8 mouse cellular contexts compared by ENCODE assay signal in the genomic region with DNA sequence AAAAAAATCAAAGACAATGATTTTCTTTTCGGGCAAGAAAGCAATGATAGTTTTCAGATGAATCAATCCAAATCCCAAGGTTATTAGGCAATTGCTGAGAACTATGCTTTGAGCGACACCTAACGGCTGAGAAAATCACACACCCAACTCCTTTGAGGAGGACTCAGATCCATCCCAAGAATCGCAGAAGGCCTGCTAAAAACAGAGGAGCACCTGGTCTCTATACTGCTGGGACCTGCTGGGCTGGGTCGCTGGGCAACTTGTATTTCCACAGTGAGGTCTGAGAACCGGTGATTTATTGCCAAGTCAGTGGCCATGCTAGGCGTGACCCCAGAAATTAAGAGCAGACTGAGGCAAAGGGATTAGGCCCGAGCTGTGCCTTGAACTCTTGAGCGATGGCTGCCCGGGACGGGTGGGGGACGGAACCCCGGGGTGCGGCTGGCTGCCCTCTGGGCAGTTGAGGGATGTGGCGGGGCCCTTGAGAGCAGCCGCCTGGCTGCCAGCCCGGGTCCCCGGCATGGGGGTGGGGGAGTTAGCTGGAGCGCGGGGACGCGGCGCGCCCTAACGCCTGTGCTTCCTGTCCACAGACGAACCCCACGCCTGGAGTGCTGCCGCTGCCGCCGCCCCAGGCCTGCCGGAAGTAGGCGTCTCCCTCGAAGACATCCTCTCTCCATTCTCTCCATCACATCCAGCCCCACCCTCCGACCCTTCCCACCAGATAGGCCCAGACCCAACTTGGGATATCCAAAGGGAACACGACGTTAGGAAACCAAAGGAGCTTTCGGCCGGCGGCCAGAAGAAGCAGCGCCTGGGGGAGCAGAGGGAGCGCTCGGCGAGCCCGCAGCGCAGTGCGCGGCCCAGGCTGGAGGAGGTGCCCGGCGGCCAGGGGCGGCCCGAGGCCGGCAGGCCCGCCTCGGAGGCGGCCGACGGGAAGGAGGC.
DNase-seq lines count a peak whose midpoint lies in the region; ATAC-seq lines count a peak whose summit lies in the region.

No protein-coding gene starts in this region.

- H3K4me3 ChIP-seq in forebrain, embryonic 10.5 days, result peak overlapping the region; percentile 78
- H3K4me3 ChIP-seq in heart, embryonic 15.5 days, result peak overlapping the region; percentile 88
- H3K4me3 ChIP-seq in liver, embryonic 13.5 days (replicated peaks), result peak overlapping the region; percentile 60
- H3K4me3 ChIP-seq in stomach, embryonic 14.5 days (ENCODE audit: low read depth, low read length), result peak overlapping the region; percentile 64

- no peaks in the 10 kb centered on the region for H3K36me3 ChIP-seq in forebrain, embryonic 10.5 days (replicated peaks)
- no peaks in the 10 kb centered on the region for H3K36me3 ChIP-seq in heart, embryonic 15.5 days
- no peaks in the 10 kb centered on the region for H3K36me3 ChIP-seq in liver, embryonic 13.5 days
- H3K36me3 ChIP-seq in stomach, embryonic 14.5 days (ENCODE audit: control insufficient read depth, insufficient read depth, low read length), result no peaks in the 10 kb centered on the region

- ATAC-seq in CD4-positive, CD25-positive, alpha-beta regulatory T cell, adult 4 months, result peak; percentile 82
- peak; percentile 92 for ATAC-seq in heart, embryonic 15.5 days (replicated peaks; ENCODE audit: insufficient number of reproducible peaks, insufficient read depth, low FRiP score, low read depth)
- ATAC-seq in liver, embryonic 13.5 days (ENCODE audit: low read depth), result peak; percentile 82
- peak; percentile 92 for ATAC-seq in stomach, embryonic 14.5 days (ENCODE audit: insufficient number of reproducible peaks, insufficient read depth, low FRiP score, low read depth)

- DNase-seq in brain, embryonic 18.5 days (ENCODE audit: low read depth, low spot score), result peak; percentile 86
- peak; percentile 87 for DNase-seq in forebrain, embryonic 10.5 days (ENCODE audit: extremely low spot score, low spot score)
- peak; percentile 88 for DNase-seq in kidney, postnatal 14 days
- peak; percentile 30 for DNase-seq in liver, embryonic 13.5 days
- DNase-seq in natural killer cell, adult 2 months (ENCODE audit: low spot score in 2 of 2), result peak; percentile 70 to 76

- peak overlapping the region; percentile 84 for H3K9ac ChIP-seq in heart, embryonic 15.5 days
- H3K9ac ChIP-seq in liver, embryonic 13.5 days, result peak overlapping the region; percentile 61
- peak overlapping the region; percentile 86 for H3K9ac ChIP-seq in stomach, embryonic 14.5 days (replicated peaks; ENCODE audit: low read depth, low read length)

- no peaks in the 10 kb centered on the region for H3K27me3 ChIP-seq in forebrain, embryonic 10.5 days (ENCODE audit: poor library complexity, severe bottlenecking)
- H3K27me3 ChIP-seq in heart, embryonic 15.5 days, result no peaks in the 10 kb centered on the region
- peaks cover 32% of the 10 kb centered on the region for H3K27me3 ChIP-seq in liver, embryonic 13.5 days
- no peaks in the 10 kb centered on the region for H3K27me3 ChIP-seq in stomach, embryonic 14.5 days (ENCODE audit: control insufficient read depth, insufficient read depth, low read length)

- H3K4me1 ChIP-seq in forebrain, embryonic 10.5 days, result peaks cover 15% of the 10 kb centered on the region
- 0 out of 2 replicates have a peak, but pooled peaks cover 5% of the 10 kb centered on the region for H3K4me1 ChIP-seq in heart, embryonic 15.5 days (replicated peaks)
- 0 out of 2 replicates have a peak, but pooled peaks cover 4% of the 10 kb centered on the region for H3K4me1 ChIP-seq in liver, embryonic 13.5 days (replicated peaks)
- H3K4me1 ChIP-seq in stomach, embryonic 14.5 days (ENCODE audit: control insufficient read depth, insufficient read depth, low read length), result no peaks in the 10 kb centered on the region

- H3K9me3 ChIP-seq in forebrain, embryonic 10.5 days, result no peaks in the 10 kb centered on the region
- no peaks in the 10 kb centered on the region for H3K9me3 ChIP-seq in heart, embryonic 15.5 days (replicated peaks)
- no peaks in the 10 kb centered on the region for H3K9me3 ChIP-seq in liver, embryonic 13.5 days (replicated peaks)
- H3K9me3 ChIP-seq in stomach, embryonic 14.5 days (ENCODE audit: control insufficient read depth, low read depth, low read length), result no peaks in the 10 kb centered on the region

- peak overlapping the region; percentile 96 for H3K4me2 ChIP-seq in heart, embryonic 15.5 days
- H3K4me2 ChIP-seq in liver, embryonic 13.5 days, result peak overlapping the region; percentile 67
- H3K4me2 ChIP-seq in stomach, embryonic 14.5 days (replicated peaks; ENCODE audit: low read depth, low read length), result peak overlapping the region; percentile 66

- under 1% methylated on average over 57 of the region's 57 CpGs for WGBS in forebrain, embryonic 10.5 days
- WGBS in heart, embryonic 15.5 days, result under 1% methylated on average over 56 of the region's 57 CpGs
- 2% methylated on average over 57 of the region's 57 CpGs for WGBS in liver, embryonic 13.5 days (ENCODE audit: insufficient replicate concordance)
- WGBS in stomach, embryonic 14.5 days, result under 1% methylated on average over 54 of the region's 57 CpGs

- peak overlapping the region; percentile 95 for H3K27ac ChIP-seq in forebrain, embryonic 10.5 days
- H3K27ac ChIP-seq in heart, embryonic 15.5 days, result peak overlapping the region; percentile 96
- H3K27ac ChIP-seq in liver, embryonic 13.5 days, result peak overlapping the region; percentile 58
- H3K27ac ChIP-seq in stomach, embryonic 14.5 days (ENCODE audit: low read length), result peak overlapping the region; percentile 96

Comparison
In these comparisons a context has a peak if more than half of its experiments do, and no peak if none do; other contexts are left out.
1. Peak in every context shown above with its lines: DNase-seq, ATAC-seq, H3K4me3 ChIP-seq and H3K27ac ChIP-seq.
2. DNase-seq: peak in every context shown above with its lines; median percentile 88 in kidney, postnatal 14 days; 87 in forebrain, embryonic 10.5 days; 86 in brain, embryonic 18.5 days; 73 in natural killer cell, adult 2 months; 30 in liver, embryonic 13.5 days.